Mouse (Mus musculus): ENCODE measurements at regions not wholly inside any gene's neighbourhood (a gene's known extent, or its start where the extent isn't known, plus 50 kb on each side); places are given as distances from the start of the nearest gene placed in this dataset.

DNA sequence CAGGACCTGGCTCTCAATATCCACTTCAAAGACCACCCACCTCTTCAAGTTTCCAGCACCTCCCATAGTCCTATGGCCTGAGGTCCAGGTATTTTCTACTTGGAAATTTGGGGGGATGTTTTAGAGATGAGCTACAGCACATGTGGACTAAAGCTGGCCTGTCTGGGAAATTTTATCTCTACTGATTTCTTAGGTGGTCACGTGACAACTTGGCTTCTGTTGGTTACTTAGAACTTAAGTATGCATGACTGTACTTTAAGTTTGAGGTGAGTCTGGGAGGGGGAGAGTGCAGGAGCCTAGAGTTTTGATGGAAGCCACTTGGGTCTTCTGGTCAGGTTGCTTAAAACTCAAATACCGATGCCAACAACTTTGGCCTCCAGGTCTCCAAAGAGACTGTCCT lies 61.7 kb upstream of the Vrk1 start:
- H3K4me1 ChIP-seq (ENCODE audit: control insufficient read depth, insufficient read depth, low read length): no peaks in the 10 kb centered on the region; the same call in 1 of the 2 replicates
- no peak overlapping the region for H3K27ac ChIP-seq (ENCODE audit: control insufficient read depth, insufficient read depth, low read depth, low read length, poor library complexity)
- 80% methylated on average over 2 of the region's 2 CpGs for WGBS
- TF ChIP-seq CTCF (IDR thresholded peaks at IDR 0.05; ENCODE audit: control insufficient read depth, insufficient read depth, low read length) (no peak), POLR2A (IDR thresholded peaks at IDR 0.05; ENCODE audit: borderline replicate concordance, control insufficient read depth, low read depth, low read length) (no peak)
- H3K4me3 ChIP-seq (replicated peaks; ENCODE audit: control insufficient read depth, low read depth, low read length): no peak overlapping the region

- no peak for TF ChIP-seq CTCF (IDR thresholded peaks at IDR 0.05; ENCODE audit: control insufficient read depth, insufficient read depth, low read length)
- TF ChIP-seq POLR2A (IDR thresholded peaks at IDR 0.05; ENCODE audit: borderline replicate concordance, control insufficient read depth, low read depth, low read length): no peak
- WGBS: 79% methylated on average over 1 of the region's 1 CpGs
- no peaks in the 10 kb centered on the region; the same call in 1 of the 2 replicates for H3K4me1 ChIP-seq (ENCODE audit: control insufficient read depth, insufficient read depth, low read length)
- H3K27ac ChIP-seq (ENCODE audit: control insufficient read depth, insufficient read depth, low read depth, low read length, poor library complexity): no peak overlapping the region
- H3K4me3 ChIP-seq (replicated peaks; ENCODE audit: control insufficient read depth, low read depth, low read length): no peak overlapping the region
Measured at GRCm38 (mm10) chr12:105955764-105956290, 54.2 kb upstream of the Vrk1 start.

DNA sequence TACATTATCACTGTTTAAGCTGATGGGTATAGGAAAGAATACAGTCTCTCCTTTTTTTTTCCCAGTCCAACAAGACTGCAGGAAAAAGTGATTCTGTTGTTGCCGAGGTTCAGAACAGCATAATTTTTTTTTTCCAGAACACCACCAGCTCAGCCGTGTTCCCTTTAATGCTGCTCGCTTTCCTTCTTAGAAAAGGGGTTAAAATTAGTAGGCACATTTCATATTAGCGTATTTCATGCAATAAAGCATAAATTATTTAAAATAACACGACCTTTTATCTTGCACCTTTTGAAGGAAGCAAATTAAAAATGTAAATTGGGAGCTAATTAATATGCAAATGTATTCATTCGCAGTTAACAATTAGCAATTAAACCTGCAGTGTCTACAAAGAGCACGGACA lies 50.3 kb upstream of the Vrk1 start:
- H3K27ac ChIP-seq (ENCODE audit: control insufficient read depth, insufficient read depth, low read depth, low read length, poor library complexity): no peak overlapping the region
- 66% methylated on average over 7 of the region's 7 CpGs for WGBS
- TF ChIP-seq POLR2A (IDR thresholded peaks at IDR 0.05; ENCODE audit: borderline replicate concordance, control insufficient read depth, low read depth, low read length) (no peak), CTCF (IDR thresholded peaks at IDR 0.05; ENCODE audit: control insufficient read depth, insufficient read depth, low read length) (no peak)
- no peaks in the 10 kb centered on the region; the same call in 1 of the 2 replicates for H3K4me1 ChIP-seq (ENCODE audit: control insufficient read depth, insufficient read depth, low read length)
- H3K4me3 ChIP-seq (replicated peaks; ENCODE audit: control insufficient read depth, low read depth, low read length): no peak overlapping the region
